Mouse (Mus musculus): ENCODE data around the gene Ophn1.

The Ophn1 gene

GRCm38 (mm10) chrX:98803813-98804212 is 87.0 kb downstream of the Ophn1 start:
- no peak for DNase-seq

DNA sequence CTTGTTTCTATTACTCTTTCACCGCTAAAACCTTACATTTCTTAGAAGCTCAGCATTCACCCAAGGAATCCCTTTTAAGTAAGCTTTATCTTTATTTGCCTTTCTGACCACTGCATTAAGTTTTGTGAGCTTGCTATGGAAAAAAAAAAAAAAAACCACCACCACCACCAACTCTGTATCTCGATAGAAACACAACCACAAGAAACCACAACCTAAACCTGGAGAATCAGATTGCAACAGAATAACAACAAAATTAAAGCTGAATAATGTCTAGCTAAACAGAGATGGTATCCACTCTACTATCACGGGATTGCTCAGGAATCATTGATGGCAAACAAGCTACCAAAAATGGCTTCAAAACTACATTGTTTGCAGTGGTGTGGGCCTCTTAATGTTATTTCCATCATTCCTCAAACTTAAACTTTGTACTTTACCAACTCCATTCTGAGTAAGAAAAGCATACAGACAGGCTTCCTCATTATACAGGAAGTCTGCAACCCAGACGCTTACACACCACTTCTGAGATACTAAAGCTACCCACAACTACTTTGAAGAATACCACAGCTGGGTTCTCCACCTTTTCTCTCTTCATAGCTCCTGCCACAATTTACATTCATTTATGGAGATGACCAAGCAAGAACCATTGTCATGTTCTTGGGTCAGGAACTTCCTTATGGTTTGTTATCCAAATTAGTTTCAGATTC is 116.4 kb downstream of the Ophn1 start:
- DNase-seq, result no peak

DNA sequence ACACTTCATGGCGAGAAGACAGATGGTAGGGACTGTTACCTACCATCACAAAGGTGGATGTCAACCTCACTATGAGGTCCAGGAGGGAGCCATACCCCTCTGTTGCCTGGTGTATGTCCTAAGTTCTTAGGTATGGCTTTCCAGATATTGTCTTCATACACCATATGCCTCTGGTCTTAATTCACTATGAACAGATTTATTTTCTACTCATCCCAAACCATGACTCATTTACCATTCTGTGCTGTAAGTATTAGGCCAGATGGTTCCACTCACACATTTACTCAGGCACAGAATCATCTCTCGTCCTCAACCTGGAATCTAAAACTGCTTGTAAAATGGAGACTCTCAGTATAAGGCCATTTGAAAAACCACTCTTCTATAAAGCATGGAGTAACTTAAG is 135.7 kb downstream of the Ophn1 start:
- DNase-seq, result no peak

DNA sequence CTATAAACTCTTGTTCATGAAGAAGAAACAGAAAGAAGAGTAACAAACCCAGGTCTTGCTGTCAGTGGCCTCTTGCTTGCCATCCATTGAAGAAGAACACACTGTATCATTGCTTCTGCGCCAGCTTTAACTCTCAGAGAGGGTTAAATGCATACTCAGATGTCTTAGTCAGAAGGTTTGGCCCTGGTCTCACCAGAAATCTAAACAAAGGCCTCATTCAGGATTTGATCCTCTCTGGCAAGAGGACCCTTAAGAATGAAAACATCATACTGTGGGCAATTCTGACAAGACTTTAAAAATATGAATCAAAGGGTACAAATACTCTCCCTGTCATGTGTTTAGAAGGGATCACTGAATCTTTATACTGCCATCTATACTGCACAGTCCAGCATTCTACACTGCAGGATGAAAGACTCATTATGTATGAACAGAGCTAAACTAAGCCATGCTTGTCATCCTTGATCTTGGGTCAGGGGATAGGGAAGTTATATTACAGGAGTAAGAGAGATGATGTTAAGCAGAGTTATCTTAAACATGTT is 139.5 kb downstream of the Ophn1 start:
- DNase-seq, result no peak

GRCm38 (mm10) chrX:98736758-98737157 is 154.1 kb downstream of the Ophn1 start:
- no peak for DNase-seq

GRCm38 (mm10) chrX:98722991-98723390 is 167.8 kb downstream of the Ophn1 start:
- no peak for DNase-seq

DNA sequence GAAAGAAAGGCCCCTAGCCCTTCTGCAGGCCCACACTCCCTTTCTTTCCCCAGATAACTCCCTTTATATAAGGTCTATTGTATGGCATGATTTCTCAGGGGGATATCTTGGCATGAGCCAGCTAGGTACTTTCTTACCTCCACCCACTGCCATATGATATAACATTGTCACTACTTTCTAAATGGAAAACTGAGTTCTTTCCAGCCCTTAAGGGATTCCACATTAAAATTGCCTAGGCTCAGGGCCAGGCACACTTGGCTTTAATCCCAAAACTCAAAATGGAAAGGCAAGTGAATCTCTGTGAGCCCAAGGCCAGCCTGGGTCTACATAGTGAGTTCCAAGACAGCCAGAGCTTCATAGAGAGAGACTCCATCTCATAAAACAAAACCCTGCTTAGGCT is 183.1 kb downstream of the Ophn1 start:
- DNase-seq, result no peak

- peak; percentile 36 for DNase-seq
Measured at GRCm38 (mm10) chrX:98701635-98702034, 189.2 kb downstream of the Ophn1 start.

- DNase-seq, result no peak
Measured at GRCm38 (mm10) chrX:98682603-98683002, 208.2 kb downstream of the Ophn1 start.

DNA sequence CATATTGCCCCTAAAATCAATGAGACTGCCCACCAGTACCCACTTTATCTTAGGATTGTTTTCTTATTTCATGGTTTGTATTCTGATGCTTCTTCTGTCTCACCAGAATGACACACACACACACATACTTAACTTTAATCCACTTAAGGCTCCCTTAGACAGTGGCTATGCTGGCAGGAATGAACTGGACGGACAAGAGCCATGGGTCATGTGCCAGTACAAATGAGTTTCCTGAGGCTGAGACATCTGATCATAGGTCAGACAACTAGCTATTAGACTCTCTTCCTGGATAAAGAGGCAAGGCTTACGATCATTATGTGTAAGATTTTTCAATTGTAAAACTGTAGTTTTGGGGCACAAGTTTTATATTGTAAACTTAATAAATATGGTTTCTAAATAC is 209.5 kb downstream of the Ophn1 start:
- DNase-seq, result no peak

GRCm38 (mm10) chrX:98670988-98671387 is 219.8 kb downstream of the Ophn1 start:
- DNase-seq, result no peak

DNA sequence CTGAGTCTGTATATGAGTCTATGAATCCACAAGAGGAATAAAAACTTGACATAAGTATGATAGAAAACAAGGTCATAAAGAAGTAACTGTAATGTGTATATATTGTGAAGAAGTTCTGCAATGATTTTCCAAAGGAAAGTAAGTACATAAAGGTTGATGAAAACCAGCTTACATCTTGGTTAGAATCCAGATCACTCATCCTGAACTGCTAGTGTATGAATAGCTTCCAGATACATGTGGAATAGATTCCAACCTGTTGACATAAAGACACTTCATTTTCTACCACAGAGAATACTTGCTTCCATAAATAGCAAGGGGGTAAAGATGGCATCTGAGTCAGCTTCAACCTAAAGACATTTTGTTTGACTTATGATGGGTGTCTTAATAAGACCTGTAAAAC is 239.4 kb downstream of the Ophn1 start:
- DNase-seq, result no peak

DNA sequence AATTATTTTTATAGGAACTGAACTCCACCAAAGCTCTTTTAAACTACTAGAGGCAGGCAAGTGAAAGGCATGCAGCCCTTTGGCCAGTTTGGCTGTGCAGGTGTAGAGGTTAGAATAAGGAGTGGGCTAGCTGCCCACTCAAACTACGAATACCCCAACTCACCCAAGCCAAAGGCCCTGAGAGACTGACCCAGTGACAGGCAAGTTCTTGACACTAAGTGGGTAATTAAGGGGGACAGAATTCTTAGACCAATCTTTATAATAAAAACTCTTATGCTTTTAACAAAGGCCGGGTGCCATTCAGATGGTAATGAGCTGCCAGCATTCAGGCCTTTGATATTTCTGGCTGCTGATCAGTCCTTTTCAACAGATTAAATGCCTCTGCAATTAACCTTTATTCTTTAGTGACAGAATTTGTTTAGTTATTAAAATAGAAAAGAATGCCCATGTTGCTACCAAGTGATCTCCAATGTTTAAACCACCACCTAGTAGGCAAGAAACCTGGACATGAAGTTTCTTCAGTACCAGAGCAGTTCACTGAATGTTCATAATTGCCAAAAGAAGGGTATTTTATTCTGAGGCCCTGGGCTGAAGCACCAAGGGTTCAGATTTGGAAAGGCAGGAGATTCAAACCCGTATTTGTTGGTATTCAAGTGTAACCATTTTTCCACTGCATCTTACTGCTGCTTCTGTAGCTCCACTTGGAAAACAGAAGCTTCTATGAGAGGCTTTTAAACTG is 262.0 kb downstream of the Ophn1 start:
- no peak for DNase-seq

DNA sequence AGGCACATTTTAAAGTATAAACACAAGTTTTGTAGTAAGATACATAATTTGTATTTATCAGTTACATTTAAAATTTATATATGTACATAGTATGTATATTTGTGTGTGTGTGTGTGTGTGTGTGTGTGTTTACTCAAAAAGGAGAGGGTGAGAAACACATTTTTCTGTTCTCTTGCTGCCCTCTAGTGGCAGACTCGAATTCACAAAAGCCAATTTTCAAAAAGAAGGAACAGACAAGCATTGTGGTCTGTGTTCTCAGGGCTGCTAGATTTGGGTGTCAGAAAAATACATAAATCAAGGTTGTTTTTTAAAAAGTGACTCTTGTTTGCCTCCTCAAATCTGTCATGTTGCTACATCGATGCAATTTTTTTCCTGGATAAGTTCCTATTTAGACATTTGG is 272.0 kb downstream of the Ophn1 start:
- peak; percentile 3 for DNase-seq

DNA sequence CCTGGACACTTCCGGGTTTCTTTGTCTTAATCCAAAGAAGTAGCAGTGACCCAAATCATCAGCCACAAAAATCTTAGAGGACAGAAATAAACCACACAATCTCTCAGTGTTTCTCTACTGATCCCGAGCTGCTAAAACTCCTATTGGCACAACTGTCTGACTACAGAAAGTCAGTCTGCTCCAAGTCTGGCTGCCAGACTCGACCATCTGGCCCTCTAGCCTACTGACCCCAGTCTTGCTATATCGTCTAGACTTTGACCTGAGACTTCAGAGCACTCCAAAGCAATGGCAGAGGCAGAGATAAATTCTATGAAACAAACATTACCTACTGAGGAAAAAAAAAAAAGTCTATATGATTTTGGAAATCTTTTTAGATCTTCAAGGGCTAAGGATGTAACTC is 273.4 kb downstream of the Ophn1 start:
- DNase-seq, result no peak

GRCm38 (mm10) chrX:98574201-98574600 is 316.6 kb downstream of the Ophn1 start:
- no peak for DNase-seq

DNA sequence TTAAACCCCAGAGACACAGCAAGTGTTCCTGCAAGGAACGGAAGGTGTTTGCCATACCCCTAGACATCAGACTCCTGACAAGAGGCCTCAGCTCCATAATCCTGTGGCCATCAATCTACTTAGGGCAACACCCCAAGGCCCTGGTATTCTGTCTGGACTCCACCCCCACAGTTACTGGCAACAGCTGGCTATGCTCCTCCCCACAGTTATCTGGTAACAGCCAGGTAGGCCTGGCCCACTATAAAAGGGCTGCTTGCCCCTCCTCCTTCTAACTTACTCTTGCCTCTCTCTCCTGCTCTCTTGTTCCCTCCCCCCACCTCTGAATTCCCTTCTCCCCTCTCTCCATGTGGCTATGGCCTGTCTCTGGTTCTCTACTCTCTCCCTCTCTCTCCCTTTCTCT is 344.4 kb downstream of the Ophn1 start:
- no peak for DNase-seq

- DNase-seq, result no peak
Measured at GRCm38 (mm10) chrX:98515329-98515728, 375.5 kb downstream of the Ophn1 start.

- DNase-seq, result no peak
Measured at GRCm38 (mm10) chrX:98514359-98514904, 376.4 kb downstream of the Ophn1 start.
